Comparison of ENCODE assay signal across 11 mouse cellular contexts in the genomic region with DNA sequence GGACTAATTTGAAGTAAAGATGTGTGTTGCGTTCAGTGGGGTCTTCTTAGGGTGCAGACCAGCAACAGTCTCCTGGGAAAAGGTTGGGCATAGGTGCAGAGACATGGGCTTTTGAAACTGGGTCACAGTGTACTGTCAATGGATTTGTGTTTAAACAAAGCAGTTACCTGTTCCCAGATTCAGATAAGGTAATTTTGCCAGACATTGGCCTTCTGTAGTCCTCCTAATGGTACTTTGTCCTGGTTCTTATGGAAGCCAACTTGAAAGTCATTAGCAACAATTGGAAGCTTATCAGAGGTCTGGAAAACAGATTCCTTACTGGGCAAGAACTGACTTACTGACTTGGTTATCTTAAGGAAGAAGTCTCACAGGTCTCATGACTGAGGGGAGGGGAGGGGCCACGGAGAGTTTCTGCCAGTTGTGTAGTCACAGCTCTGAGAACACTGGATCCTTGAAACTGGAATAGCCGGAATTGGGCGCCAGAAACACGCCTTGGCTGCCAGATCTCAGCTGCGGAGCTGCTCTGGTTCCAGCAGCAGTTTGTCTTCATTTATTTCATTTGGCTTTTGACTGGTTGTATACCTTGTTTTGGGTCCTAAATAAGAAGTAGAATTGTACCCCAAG. TPM values are rescaled to one million over a fixed set of nuclear protein-coding genes. Genes with fewer than 3 reads are reported as not detected.
A peak's percentile ranks its signal among the peaks of the same experiment; 100 is the strongest.
DNase-seq lines count a peak whose midpoint lies in the region; ATAC-seq and TF ChIP-seq lines count a peak whose summit lies in the region.
"Had no signal": no experiment of that assay in that cellular context is flagged by ENCODE, and none has a peak within 500 bp of the region (broad histone marks: within the 10 kb centered on the region; RNA-seq: fewer than 3 reads in every experiment).

No protein-coding gene starts in this region.

- no peak for ATAC-seq in limb, embryonic 15.5 days (ENCODE audit: insufficient number of reproducible peaks, low FRiP score, low TSS enrichment, low read depth)
- no peak for ATAC-seq in megakaryocyte-erythroid progenitor cell, adult 5-6 weeks (replicated peaks; ENCODE audit: low FRiP score, low TSS enrichment, poor library complexity, severe bottlenecking)

- TF ChIP-seq CTCF in gastrocnemius, adult 2 months (IDR thresholded peaks at IDR 0.05), result no peak

- H3K4me2 ChIP-seq in limb, embryonic 15.5 days, result no peak overlapping the region

- no peak overlapping the region for H3K9ac ChIP-seq in limb, embryonic 15.5 days

- intact Hi-C loops in gastrocnemius, adult 2 months (cut with DNase I), result no loop called here
- intact Hi-C loops in heart, postnatal 14 days (cut with DNase I), result no loop called here

- 82% methylated on average over 6 of the region's 6 CpGs for WGBS in limb, embryonic 15.5 days
- WGBS in limb, embryonic 10.5 days, result 91% methylated on average over 6 of the region's 6 CpGs

- no peak for DNase-seq in limb, embryonic 10.5 days (ENCODE audit: low spot score)
- DNase-seq in gastrocnemius, adult 2 months, result peak; percentile 80
- DNase-seq in heart, postnatal 14 days, result peak; percentile 45 to 56
- peak; percentile 55 for DNase-seq in skeletal muscle tissue, adult 2 months (ENCODE audit: low read depth, low spot score)
- DNase-seq in left cerebral cortex, adult 8-10 months (ENCODE audit: low spot score in 2 of 2), result no peak
- DNase-seq: cerebellum, adult 9-11 months; kidney, adult 9 months had no signal

- H3K4me1 ChIP-seq in limb, embryonic 15.5 days, result peaks cover 6% of the 10 kb centered on the region
- H3K4me1 ChIP-seq in limb, embryonic 10.5 days, result 0 out of 2 replicates have a peak, but pooled peaks cover 3% of the 10 kb centered on the region

- H3K27ac ChIP-seq in limb, embryonic 15.5 days, result 0 out of 2 replicates have a peak overlapping the region, but pooled peaks have one; percentile 54
- H3K27ac ChIP-seq in limb, embryonic 10.5 days, result no peak overlapping the region
- peak overlapping the region; percentile 73 for H3K27ac ChIP-seq in gastrocnemius, adult 2 months

- peaks cover 76% of the 10 kb centered on the region for H3K36me3 ChIP-seq in limb, embryonic 15.5 days
- H3K36me3 ChIP-seq in limb, embryonic 10.5 days, result peaks cover 83% of the 10 kb centered on the region

- H3K9me3 ChIP-seq in limb, embryonic 15.5 days, result no peaks in the 10 kb centered on the region
- no peaks in the 10 kb centered on the region for H3K9me3 ChIP-seq in limb, embryonic 10.5 days (replicated peaks)

- H3K4me3 ChIP-seq in limb, embryonic 15.5 days, result no peak overlapping the region
- no peak overlapping the region for H3K4me3 ChIP-seq in limb, embryonic 10.5 days
- H3K4me3 ChIP-seq in gastrocnemius, adult 2 months, result no peak overlapping the region; the same call in 1 of the 2 replicates
- H3K4me3 ChIP-seq: erythroblast, embryonic 14.5 days had no signal

- no peaks in the 10 kb centered on the region for H3K27me3 ChIP-seq in limb, embryonic 15.5 days
- no peaks in the 10 kb centered on the region for H3K27me3 ChIP-seq in limb, embryonic 10.5 days (ENCODE audit: low read depth, poor library complexity, severe bottlenecking)

RNA-seq across cellular contexts. Expression of a gene that starts 7.5 kb away (rescaled TPM):
- polyA plus RNA-seq in limb, embryonic 15.5 days (2015; fragmentation: Nextera tagmentation; extraction: Ambion mirVana), result 75.9 and 78.2 TPM in 2 replicates
- 72.5 and 88.5 TPM in 2 replicates for polyA plus RNA-seq in limb, embryonic 10.5 days (2016; fragmentation: Nextera tagmentation; extraction: Ambion mirVana)
- 10 to 100 TPM; 34.0 to 41.1 TPM for total RNA-seq in gastrocnemius, adult 2 months (2021)
- 10 to 100 TPM; 32.5 to 35.6 TPM for total RNA-seq in heart, postnatal 14 days (2021)
- 12.3 and 16.4 TPM in 2 replicates for total RNA-seq in megakaryocyte-erythroid progenitor cell, adult 5-6 weeks (2014; fragmentation: Nextera tagmentation)
- 32.3 and 33.2 TPM in 2 replicates for total RNA-seq in megakaryocyte-erythroid progenitor cell, adult 5-6 weeks (2017)
- 10 to 100 TPM; 35.8 to 43.6 (median 42.7) TPM for total RNA-seq in left cerebral cortex, adult 8-10 months (2022)

RNA-seq across cellular contexts. Expression of a gene that starts 17.8 kb away (rescaled TPM):
- polyA plus RNA-seq in limb, embryonic 15.5 days (2015; fragmentation: Nextera tagmentation; extraction: Ambion mirVana), result 0.11 and 0.13 TPM in 2 replicates
- polyA plus RNA-seq in limb, embryonic 10.5 days (2016; fragmentation: Nextera tagmentation; extraction: Ambion mirVana), result 0.06 and 0.08 TPM in 2 replicates
- total RNA-seq in gastrocnemius, adult 2 months (2021), result under 1 TPM; 0.10 to 0.11 TPM
- under 1 TPM in 1 of 2 experiments, not detected in 1; 0.10 TPM for total RNA-seq in heart, postnatal 14 days (2021)
- 0.84 TPM in 1 of 2 replicates, not detected in the other for total RNA-seq in megakaryocyte-erythroid progenitor cell, adult 5-6 weeks (2014; fragmentation: Nextera tagmentation)
- total RNA-seq in megakaryocyte-erythroid progenitor cell, adult 5-6 weeks (2017), result not detected in 2 replicates
- total RNA-seq in left cerebral cortex, adult 8-10 months (2022), result under 1 TPM in 3 of 4 experiments, not detected in 1; 0.33 to 0.84 (median 0.57) TPM
- polyA plus RNA-seq: erythroblast, embryonic 14.5 days; heart, embryonic 16.5 days had no signal

Comparison
In these comparisons a context has a peak if more than half of its experiments do, and no peak if none do; other contexts are left out.
1. DNase-seq: peak in gastrocnemius, adult 2 months (single experiment), heart, postnatal 14 days (2 of 2) and skeletal muscle tissue, adult 2 months (single experiment); none in limb, embryonic 10.5 days (single experiment) and left cerebral cortex, adult 8-10 months (0 of 2).